Mouse (Mus musculus) lung, postnatal 25 days (tissue): Measurements from ENCODE around the gene Fam118a.
"Not testable (repeated sequence)": the region's sequence is repeated elsewhere in the genome, so short reads cannot be mapped to it uniquely, and the experiment has no call there.

Source experiments
- DNase-seq: peaks from one replicate; pipeline ENCODE4 v3.0.0; 2022; ENCODE audit warnings: low spot score

Gene Fam118a

DNA sequence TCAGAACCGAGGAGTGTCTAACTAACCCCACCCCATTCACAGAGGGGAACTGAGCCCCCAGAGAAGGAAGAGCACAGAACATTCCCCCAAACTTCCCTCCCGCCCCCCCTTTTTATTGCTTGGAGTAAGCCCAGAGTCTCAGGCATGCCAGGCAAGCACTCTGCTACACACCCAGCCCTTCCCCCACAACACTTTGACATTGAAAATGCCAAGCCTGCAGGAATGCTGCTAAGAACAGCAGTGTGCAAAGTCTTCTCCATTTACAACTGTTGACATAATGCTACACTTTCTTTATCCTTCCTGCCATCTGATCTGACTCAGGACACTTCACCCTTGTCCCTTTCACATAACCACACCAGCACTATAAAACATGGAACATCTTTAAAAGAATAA, 16.1 kb upstream of the Fam118a start:
- DNase-seq, result no peak

DNA sequence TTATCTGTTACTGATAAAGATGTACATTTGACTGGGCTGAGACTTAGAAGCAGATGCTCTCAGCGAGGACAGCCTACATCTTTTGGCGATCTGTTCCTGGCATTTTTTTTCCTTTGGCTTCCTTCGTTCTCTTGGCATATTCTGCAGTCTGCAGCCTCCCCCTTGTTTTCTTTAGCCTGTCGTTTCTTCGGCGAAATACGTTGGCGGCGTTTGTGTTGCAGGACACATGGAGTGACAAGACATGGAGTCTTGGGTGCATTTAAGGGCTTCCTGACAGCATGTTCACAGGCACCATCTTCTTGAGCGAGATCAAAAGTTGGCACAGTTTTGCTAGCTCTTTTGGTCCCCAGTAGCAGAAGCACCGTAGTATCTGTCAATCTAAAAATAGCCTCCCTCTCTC, 13.0 kb upstream of the Fam118a start:
- no peak for DNase-seq

DNA sequence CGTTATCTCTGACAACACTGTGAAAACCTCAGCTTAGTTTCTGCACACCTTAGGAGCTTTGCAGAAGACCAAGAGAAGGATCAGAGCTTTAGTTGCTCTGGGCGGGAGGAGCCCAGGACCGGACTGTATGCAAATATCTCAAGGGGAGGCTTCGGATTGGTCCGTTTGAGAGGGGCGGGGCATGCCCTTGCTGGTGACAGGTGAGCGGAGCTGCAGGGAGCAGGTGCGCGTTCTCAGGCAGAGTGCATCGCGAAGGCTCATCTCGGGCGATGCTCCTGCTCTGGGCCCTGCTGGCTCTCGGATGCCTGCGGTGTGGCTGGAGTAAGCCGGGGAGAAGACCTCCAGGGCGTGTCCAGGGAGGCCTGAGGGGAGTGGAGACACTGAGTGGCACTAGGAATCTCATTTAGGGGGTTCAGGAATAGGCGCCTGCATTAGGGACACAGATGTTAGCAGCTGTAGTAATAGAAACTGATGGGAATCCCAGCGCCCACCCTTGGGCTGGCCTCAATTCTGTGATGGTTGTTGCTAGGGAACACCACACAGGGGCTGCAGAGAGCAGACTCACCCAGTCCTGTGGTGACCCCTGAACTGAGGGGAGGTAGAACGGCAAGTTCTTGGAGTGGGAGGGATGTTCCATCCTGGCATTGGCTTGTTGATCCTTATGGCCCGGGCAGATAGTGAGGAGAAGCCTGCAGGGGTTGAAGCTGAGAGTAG, 11.6 kb upstream of the Fam118a start, which contains the start of gene Upk3a:
TSS of gene Upk3a (plus strand) at position 191 of the 714 bp plus-strand sequence.
- DNase-seq, result peak; percentile 72

DNA sequence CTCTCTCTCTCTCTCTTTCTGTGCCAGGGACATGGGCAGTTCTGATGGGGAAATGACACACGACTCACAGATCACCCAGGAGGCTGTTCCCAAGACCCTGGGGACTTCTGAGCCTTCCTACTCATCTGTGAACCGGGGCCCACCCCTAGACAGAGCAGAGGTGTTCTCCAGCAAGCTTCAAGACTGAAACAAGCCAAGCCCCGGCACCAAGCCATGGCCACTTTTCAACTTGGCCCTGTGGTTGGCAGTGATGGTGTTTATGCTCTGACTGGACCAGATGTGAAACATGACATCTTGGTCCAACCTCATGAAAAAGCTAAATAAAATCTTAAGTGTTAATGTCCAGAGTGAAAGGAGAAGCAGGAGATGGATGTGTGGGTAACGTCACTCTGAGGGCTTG, 6.5 kb upstream of the Fam118a start:
- no peak for DNase-seq

DNA sequence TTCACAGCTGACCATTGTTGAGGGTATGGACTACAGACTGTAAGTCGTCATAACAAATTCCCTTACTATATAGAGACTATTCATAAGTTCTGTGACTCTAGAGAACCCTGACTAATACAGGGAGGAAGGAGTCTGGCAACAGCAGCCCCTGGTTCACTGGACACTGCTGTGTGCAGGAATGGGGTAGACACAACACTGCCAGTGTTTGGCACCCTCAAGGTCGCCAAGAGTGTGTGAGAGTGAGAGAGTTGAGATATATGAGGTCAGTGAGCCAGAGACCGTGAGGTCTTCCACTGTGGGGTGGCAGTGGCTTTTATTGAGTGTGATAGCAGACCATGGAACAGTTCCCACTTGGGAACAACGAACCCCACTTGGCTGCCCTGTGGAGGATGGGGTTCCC, 2.6 kb upstream of the Fam118a start:
- DNase-seq, result no peak

DNA sequence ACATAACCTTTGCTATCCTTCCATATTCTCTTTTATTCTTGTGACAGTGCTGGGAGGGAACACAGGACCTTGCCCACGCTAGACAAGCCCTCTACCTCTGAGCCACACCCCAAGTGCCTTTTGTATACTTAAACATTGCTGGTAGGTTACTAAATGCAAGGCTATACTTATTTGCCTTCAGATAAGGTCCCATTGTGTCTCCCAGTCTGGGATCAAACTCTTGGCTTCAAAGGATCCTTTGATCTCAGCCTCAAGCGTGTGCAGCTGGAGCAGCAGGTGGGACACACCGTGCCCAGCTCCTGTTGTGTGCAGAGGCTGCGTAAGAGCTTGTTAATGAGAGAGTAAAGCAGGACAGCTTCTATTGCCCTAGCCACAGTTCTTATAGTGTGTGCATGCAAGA, 1.0 kb upstream of the Fam118a start:
- no peak for DNase-seq

DNA sequence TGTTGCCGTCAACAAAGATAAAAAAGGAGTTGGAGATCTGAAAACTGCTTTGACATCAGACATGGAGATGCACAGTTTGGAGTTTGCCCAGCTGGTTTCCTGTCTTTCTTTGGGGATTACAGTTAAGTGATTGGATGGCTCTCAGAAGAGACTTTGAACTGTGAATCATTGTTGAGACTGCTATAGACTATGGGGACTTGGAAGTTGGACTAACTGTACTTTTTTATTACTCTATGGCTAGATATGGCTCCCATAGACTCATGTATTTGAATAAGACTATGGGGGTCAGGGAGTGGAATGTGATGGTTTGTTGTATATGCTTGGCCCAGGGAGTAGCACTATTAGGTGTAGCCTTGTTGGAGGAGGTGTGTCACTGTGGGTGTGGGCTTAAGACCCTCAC, 1.9 kb downstream of the Fam118a start:
- DNase-seq, result not testable (repeated sequence)

DNA sequence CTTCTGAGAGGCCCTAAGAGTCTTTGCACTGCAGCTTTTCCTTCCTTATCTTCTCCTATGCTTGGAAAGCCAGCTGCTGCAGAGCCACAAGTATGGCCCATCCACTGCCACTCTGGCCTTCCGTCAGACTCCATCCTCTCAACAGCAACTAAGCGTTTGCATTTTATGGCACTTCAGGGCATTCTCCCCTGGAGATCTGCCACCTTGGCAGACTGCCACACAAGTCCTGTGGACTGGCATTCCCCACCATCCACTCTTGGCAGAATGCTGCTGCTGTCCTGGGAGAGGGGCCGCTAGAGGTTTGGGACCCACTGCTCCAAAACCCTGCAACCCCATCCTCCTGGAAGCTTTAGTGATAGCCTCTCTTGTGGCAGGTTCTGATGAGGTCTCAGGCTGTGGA, 3.1 kb downstream of the Fam118a start:
- no peak for DNase-seq

DNA sequence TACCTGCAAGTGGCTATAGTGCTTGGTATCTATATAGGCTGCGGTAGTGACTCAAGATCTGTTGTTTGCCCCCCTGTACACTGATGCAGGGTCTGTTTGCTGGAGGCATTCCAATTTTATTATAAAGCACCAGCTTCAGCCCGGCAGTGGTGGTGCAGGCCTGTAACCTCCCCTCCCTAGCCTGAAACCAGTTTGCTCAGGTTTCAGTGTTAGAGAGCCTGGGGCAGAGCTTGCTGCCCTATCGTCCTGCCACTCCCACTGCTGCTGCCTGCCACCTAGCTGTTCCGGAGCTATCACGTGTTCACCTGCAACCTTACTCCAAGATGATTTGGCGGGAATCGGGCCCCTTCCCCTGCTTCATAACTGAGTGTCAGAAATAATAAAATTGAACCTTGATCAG, 5.2 kb downstream of the Fam118a start:
- DNase-seq, result peak; percentile 32

DNA sequence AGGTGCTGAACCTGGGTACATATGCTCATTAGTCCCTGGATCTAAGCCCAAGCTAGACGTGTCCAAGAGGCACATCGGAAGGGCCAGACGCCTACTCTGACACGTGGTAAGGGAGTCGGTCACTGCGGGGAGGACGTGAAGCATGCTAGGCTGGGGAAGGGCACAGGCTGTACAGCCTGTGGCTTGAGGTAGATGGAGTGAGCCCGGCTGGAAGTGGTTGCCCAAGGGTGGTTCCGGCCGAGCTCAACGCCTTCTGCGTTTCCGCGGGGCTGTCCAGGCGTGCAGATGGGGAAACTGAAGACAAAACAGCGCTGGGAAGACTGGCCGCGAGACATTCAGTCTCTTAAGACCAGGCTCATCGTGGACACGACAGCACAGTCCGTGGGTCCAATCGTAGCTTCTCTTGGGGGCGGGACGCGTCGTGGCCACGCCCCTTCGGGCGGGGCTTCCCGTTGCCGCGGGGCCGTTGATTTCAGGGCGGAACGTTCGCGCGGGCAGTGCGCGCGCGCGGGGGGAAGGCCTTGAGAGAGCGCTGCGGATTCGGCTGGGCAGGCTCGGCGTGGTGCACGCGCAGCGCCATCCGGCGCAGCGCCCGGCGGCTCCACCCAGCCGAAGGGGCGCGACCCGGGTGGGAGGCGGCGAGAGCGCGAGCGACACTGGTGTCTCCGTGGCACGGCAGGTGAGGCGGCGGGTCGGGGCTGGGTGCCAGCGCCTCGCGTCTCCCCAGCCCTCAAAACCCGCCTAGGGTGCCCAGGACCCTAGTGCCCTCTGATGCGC, 8.0 kb downstream of the Fam118a start:
- DNase-seq, result peak; percentile 97

DNA sequence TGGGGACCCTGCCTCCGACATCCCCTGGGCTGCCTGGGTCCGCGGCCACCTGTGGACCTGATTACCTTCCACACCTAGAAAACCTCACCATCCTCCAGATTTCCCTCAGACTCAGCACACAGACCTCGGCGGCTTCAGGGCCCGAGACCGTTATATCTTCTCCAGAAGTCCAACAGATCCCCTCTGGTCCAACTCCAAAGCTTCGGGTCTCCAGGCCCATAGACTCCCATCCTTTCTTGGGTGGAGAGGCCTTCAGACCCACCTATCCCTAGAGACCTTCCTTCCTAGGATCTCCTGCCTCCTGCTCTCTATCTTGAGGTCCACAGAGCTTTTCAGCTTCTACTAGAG, 8.6 kb downstream of the Fam118a start:
- DNase-seq, result no peak

DNA sequence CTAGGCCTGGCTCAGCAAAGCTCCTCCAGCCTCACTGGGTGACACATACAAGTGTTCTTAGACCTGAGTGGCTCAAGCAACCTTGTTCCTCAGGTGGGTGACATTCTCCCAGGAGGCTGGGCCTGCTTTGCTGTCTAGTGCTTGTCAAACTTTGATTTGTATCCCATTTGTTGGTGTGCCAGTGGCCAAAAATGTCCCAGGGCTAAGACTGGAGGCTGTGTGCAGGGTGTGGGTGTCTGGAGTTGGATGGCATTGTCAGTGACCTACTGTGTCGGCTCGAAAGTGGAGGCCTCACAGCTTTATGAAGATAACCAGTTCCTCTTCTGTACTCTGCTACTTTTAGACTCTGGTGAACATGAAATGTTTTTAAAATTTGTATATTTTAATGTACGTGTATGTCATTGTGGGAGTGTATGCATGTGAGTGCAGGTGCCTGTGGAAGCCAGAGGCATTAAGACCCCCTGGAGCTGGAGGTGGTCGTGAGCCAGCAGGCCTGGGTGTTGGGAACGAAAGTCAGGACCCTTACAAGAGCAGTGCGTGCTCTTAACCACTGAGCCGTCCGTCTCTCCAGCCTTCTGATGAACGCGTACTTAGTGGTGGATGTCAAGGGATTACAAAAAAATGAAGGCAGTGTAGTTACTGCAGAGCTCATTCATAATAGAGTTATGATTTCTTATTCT, 12.9 kb downstream of the Fam118a start:
- DNase-seq, result no peak

DNA sequence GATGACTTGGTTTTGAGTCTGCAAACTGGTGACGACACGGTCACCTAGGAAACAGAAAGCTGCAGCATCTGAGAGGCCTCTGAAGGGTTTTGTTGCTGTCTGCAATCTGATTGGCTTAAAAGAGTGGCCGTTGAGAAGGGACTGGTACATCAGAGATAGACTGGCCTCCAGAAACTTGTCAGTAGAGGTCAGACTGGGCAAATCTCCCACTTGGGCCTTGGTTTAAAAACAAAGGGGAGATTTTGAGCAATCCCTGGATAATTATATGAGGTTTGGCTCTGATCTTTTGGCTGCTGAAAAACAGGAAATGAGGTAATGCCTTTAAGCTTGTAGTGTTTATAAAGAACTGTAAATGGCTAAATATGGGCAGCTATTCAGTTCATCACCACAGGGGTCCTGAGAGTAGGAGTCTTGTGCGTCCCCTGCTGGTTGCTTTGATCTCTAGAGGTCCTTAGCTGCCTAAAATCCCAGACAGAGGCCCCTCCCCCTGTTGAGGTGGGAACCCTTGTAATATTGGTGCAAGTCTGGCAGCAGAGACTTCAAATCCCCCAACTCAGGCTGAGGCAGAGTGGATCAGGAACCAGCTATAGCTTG, 13.7 kb downstream of the Fam118a start:
- DNase-seq, result peak; percentile 77

DNA sequence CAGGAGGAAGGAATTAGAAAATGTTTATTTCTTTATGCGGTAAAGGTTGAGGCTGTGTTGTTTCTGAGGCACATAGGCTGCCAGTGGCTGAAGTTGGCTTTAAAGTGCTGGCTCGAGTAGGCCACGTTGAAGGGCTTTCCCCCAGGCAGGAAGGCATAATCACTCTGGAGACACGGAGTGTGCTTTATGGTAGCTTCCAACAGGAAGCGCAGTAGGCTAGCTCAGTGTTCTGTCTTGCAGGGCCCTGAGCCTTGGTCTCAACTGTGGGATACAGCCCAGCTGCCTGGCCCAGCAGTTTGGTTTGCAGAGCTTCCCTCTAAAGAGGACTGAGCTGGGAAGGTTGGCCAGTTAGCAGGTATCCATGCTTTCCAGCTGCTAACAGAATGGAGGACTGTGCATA, 14.4 kb downstream of the Fam118a start:
- DNase-seq, result no peak

DNA sequence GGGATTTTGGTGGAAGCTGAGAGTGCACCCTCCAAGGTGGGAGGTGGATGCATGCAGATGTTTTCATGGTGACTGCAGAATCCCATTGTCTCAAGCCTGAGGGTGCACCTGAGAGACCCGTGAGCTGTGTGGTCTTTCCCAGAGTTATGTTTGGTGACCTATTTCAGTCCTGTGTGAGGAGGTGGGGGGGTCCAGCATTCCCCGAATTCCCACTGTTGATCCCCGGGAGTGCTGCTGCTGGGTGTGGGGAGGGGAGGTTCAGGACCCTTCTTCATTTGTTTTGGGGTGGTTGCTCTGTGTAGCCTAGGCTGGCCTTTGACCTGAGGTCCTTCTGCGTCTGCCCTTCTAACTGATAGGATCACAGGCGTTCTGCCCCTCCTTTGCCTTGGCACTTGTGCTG, 15.0 kb downstream of the Fam118a start:
- no peak for DNase-seq

DNA sequence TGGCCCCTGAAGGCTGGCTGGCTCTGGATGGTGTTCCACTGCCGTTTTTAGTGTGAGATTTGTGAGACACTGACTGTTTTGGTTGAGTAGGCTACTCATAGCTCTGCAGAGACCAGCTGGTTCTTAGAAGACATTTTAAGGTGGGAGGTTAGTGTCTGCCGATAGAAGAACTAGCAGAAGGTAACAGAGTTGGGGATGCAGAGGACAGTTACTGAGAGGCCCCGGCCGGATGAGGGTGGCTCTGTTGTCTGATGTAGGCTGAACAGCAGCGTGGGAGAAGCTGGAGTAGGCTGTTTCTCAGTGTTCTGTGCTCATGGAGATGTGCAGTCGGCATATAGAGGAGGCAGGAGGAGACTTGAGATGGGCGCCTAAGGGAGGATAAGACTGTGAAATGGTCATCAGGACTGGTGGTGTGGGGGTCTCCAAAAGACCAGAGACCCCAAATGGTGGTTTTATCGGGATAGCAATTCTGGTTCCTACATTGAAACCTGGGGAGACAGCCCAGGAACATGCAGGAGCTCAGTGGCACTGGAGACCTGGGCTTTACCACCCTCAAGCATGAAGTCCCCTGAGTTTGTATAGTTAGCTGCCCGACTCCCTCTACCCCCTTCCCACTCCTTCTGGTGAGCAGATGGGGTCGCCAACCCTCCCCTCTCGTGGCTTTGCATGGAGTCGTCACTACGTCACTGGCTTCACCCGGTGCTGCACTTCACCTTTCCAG, 17.6 kb downstream of the Fam118a start:
- no peak for DNase-seq

DNA sequence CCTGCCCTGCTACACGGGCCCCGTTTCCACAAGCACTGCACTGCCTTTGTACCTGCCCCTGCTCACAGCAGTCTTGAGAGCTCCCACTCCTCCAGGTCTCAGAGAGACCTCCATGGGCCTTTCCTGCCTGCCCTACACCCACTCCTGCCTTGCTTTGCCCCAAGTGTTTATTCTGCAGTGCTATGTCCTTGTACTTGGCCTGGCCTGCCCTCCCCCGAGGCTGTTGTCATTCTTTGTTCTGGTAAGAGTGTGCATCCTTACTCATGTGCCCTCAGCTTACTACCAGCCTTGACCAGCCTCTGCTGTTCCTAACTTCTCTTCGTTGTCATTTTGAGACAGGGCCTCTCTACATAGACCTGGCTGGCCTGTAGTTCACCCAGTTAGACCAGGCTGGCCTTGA, 19.1 kb downstream of the Fam118a start:
- DNase-seq, result no peak

DNA sequence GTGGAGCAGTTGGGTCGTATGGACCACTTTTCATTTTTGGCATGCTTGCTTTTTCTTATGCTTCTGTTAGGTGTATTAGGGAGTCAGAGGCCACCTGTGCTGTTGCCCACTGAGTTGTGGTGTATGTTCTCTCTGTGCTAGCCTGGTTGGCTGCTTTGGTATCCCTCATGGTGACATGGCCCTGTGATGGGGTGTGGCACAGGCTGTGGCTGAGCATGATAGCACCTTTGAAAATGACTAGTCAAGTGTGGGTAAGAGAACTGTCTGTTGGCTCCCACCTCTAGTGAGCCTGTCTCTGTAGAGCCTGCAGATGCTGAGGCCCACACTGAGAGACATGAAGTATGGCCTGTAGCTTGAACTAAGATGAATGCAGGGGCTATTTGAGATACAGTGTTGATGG, 21.0 kb downstream of the Fam118a start:
- DNase-seq, result no peak

DNA sequence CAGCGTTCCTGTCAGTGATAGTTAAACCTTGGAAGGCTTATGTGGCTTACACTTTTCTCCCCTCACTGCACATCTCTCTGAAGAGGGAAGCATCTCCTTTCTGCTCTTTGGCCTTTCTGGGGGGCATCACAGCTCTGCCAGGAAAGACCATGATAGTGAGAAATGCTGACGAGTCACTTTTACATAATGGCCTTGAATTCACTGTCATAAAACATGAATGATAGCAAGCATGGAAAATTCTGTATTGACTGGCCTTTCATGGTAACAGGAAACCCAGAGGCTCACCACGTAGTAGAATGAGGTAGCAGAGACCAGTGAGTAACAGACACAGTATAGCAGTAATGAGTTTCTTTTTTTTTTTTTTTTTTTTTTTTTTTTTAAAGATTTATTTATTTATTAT, 25.4 kb downstream of the Fam118a start:
- DNase-seq, result no peak

DNA sequence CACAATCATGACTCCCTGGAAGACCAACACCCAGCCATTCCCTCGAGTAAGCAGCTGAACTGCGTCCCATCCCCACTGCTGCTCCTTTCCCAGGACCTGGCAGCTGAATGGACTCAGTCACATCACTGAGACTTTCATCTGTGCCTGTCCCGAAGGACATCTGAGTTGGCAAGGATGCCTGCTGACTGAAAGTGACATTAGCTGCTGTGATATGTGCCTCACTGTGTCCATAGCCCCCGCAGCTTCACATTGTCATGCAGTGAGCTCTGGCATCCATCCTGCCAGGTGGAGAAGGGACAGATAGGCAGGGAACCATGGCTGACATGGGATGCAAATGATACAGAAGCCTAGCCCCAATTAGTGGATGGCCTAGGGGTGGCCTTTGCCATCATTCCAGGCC, 26.4 kb downstream of the Fam118a start:
- DNase-seq, result no peak

DNA sequence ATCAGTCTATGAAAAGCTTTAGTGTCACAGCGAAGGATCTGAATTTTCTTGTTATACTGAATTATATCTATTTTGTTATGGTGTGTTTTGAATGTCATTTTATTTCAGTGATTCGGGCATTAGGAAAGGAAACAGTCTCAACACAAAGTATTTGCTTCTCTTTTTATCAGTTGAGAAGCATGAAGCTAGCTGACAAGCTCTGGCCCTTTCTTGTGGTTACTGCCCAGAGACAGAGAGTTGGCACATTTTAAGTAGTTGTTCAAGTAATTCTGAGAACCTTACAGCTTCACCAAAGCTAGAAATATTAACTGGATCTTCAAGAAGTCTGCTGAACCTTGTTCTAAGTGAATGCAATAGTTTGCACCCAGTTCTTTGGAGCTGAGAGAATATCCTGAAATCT, 34.7 kb downstream of the Fam118a start:
- DNase-seq, result no peak

DNA sequence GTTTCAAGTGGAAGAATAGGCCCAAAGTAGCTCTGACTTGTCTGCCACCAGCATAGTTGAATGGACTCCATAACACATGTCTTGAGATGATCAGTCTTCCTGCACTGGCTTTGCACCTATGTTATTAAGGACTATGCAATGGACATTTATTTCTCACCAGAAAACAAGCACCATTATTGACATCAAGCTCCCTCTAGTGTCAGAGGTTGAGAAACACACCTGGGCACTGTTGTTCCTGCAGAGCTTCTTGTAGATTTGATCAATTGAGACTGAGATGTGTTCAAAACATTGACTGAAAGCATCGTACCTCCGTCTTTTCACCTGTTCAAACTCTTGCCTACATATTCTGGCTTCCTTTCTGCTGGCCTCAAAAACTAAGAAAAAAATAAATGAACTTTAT, 41.8 kb downstream of the Fam118a start:
- DNase-seq, result peak; percentile 55
